Mouse (Mus musculus): Measurements from ENCODE around the gene Akap2.

The Akap2 gene

GRCm38 (mm10) chr4:57797548-57798285 is 80.3 kb downstream of the Akap2 start:
- no peak for DNase-seq (ENCODE audit: low spot score)

- DNase-seq (ENCODE audit: low spot score) = no peak
Measured at GRCm38 (mm10) chr4:57798286-57799018, 81.0 kb downstream of the Akap2 start.

- no peak for DNase-seq (ENCODE audit: low spot score)
Measured at GRCm38 (mm10) chr4:57799297-57799696, 81.8 kb downstream of the Akap2 start.

- DNase-seq (ENCODE audit: low spot score) = no peak
Measured at GRCm38 (mm10) chr4:57801239-57801638, 83.8 kb downstream of the Akap2 start.

DNA sequence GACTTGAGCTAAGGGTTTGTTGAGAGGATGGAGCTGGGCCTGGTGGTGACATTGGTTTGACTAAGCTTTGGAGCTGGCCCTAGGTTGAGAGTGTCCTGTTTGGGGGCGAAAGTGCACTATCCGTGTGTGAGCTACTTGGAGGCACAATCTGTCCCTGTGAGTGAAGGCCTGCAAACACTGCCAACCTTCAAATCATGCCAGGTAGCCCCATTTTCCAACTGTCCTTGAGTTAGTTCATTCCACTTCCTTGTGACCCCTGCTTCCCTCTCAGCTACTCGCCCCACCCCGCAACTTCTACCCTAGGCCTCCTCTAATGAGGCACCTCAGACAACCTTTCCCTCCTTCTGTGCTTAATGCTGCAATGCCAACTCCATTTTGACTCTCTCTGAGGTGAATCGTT is 84.5 kb downstream of the Akap2 start:
- DNase-seq (ENCODE audit: low spot score) = no peak

- DNase-seq (ENCODE audit: low spot score) = no peak
Measured at GRCm38 (mm10) chr4:57802411-57802810, 85.0 kb downstream of the Akap2 start.

GRCm38 (mm10) chr4:57804902-57805301 is 87.4 kb downstream of the Akap2 start:
- DNase-seq (ENCODE audit: low spot score) = no peak

GRCm38 (mm10) chr4:57809449-57809848 is 92.0 kb downstream of the Akap2 start:
- DNase-seq (ENCODE audit: low spot score) = no peak

- no peak for DNase-seq (ENCODE audit: low spot score)
Measured at GRCm38 (mm10) chr4:57812075-57812474, 94.6 kb downstream of the Akap2 start.

DNA sequence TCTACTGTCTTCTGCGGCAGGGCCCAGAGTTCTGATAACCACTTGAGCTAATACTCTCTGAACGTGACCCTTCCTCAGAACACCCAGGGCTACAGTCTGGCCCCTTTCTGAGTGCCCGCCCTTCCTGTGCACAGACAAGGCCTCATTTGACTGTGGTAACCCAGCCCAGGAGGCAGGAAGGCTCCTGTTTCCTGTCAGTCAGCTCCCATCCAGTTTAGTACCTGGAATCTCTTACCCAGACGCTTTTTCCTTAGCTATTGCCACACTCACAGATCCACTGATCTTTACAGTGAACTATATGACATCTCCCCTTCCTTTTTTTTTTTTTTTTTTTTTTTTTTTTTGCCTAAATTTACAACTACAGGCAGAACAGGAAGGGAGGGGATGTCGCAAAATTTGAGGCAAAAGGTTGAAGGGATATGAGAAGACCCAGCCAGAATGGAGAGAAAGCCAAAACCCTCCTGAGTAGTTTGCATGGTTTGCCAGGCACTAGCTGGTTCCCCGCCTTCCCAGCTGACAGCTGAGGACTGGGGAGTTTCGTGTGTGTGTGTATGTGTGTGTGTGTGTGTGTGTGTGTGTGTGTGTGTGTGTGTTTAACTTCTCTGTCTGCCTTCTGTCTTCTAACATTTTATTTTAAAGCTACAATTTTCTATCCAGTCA is 95.6 kb downstream of the Akap2 start:
- no peak for DNase-seq (ENCODE audit: low spot score)

DNA sequence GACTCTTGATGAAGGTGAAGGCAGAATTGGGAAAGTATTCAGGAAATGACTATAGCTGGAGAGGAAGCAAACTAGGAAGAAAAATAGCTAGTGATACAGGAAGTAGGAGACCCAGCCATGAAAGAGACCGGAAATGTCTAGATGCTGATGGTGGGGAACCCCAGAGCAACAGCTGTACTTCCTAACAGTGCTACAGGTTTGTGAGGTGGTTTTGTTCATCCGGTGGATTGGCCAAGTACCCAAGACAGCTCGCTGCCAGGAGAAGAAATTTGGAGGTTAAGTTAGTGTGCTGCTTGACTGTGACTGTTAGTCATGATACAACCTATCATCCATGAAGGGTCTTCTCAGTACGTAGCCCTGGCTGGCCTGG is 96.1 kb downstream of the Akap2 start:
- DNase-seq (ENCODE audit: low spot score) = no peak

DNA sequence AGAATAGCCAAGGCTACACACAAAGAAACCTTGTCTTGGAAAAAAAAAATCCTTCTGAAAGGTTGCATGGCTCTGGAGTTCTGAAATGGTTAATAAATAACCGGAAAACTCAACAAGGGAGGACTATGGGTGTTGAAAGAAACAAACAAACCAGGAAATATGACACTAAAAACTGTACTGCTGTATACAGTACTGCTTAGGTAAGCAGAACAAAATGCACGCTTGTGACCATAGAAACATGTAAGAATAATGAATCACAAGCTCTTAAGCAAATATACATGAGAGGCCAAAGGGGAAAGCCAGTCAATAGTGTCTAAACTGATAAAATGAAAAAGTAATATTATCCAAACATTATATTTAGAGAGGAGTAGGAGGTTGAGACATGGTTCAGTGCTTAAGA is 97.9 kb downstream of the Akap2 start:
- no peak for DNase-seq (ENCODE audit: low spot score)

DNA sequence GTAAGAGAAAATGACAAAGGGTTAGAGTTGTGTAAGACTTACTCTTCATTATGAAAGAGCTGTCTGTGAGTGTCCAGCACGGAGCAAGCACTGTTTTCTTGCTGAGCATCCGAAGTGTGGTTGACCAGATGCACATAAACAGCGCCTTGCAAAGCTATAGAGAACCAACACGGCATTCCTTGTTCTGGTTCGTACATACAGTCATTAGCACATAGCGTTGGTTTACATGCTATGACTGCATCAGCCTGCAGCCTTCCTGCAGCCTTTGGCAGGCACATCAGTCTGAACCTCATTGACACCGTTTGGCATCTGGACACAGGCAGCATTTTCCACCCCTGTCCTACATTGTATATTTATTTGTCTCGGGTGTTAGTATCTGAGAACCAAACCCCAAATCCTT is 98.7 kb downstream of the Akap2 start:
- no peak for DNase-seq (ENCODE audit: low spot score)

- DNase-seq (ENCODE audit: low spot score) = no peak
Measured at GRCm38 (mm10) chr4:57820839-57821374, 103.5 kb downstream of the Akap2 start.

DNA sequence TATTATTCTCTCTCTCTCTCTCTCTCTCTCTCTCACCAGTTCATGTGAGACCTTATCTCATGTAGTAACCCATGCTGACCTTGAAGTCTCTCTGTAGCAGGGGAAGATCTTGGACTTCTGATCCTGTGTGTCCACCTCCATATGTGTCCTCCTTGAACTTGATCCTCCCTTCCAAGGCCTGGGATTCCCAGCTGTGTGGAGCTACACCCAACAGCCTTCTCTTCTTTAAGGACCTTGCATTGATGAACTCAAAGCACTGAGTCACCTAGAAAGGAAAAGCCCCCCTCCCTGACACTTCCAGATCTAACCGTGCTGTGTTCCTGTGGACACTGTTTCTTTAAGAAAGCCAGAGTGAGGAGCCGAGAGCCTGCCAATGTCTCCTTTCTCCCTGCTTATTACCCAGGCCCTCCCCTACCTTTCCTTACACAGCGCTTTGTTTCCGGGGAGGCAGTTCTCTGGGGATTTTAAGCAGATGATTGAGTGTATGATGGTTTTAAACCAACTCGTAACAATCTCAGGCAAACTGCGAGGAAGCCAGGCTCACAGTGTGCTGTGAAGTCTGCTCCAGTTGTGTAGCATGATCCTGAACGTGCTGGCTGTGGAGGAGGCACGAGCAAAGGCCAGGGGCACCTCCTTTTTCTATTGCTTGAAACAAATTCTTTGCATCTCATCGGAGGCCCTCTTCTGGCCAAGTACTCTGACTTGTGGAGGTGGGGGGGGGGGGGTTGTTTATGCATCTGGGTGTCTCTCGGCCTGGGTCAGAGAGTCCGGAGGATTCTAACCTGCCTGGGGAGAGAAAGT is 104.3 kb downstream of the Akap2 start:
- DNase-seq (ENCODE audit: low spot score) = no peak

- no peak for DNase-seq (ENCODE audit: low spot score)
Measured at GRCm38 (mm10) chr4:57822641-57823040, 105.2 kb downstream of the Akap2 start.

DNA sequence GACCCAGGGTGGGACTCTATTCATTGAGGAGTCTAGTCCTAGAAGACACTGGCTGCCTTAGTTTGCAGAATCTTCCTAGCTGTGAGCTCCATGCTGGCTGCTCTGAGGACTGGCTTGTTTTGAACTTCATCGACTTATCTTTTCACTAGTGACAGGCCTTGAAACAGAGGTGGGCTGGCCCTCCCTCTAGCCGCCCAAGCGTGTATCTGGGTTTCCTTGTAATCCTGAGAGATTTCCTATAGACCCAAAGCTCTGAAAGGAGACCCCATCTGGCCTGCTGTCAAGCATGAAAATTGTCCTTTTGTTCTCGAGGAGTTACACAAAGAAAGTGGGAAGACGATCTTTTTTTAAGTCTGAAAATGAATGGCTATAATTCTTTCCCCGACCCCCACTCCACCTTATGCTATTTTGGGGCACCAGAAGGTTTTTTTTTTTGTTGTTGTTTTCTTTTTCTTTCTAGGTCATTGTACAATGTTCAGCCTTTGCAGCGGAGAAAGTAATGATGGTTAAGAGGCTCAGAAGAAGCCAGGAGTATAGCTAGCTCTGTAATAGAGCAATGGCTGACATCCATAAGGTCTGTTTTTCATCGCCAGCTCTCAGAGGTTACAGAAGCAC is 107.3 kb downstream of the Akap2 start:
- no peak for DNase-seq (ENCODE audit: low spot score)

- no peak for DNase-seq (ENCODE audit: low spot score)
Measured at GRCm38 (mm10) chr4:57826272-57826671, 108.8 kb downstream of the Akap2 start.

- DNase-seq (ENCODE audit: low spot score) = no peak
Measured at GRCm38 (mm10) chr4:57829131-57829530, 111.7 kb downstream of the Akap2 start.

DNA sequence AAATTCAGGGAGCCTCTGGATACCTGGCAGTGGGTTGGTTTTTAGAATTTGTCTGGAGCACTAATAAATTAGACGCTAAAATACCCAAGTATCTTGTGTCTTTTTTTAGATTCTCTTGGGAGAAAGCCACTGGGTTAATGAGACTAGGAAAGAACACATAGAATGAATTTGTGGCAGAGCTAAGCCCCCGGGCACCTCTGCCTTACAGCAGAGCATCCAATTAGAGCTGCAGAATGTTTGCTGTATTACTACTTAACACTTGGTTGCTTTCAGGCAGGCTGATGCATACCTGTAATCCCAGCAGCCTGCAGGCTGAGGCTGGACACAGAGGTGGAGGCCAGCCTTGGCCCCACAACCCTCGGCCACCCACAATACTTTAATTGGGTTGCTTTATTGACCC is 112.3 kb downstream of the Akap2 start:
- no peak for DNase-seq (ENCODE audit: low spot score)

GRCm38 (mm10) chr4:57832318-57832717 is 114.9 kb downstream of the Akap2 start:
- DNase-seq (ENCODE audit: low spot score) = no peak

DNA sequence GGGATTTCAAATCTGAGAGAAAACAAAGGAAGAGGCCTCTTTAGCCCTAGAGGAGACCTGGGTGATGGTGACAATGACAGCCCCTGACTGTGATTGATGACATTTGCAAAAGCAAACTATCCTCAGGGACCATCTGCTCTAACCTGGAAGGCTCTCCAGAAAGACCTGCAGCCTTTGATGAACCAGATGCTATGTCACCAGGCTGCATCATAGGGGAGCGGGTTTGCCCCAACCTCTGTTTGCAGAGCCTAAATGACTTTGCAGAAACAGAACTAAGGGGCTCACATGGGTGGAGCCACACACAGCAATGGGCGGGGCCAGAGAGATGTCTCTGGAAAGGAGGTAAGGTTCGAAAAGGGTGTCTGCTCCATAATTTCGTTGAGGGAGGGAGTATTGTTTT is 115.6 kb downstream of the Akap2 start:
- no peak for DNase-seq (ENCODE audit: low spot score)
